Mouse (Mus musculus): ENCODE measurements around the gene G3bp1. TPM values are rescaled to one million over a fixed set of nuclear protein-coding genes. Genes with fewer than 3 reads are reported as not detected.

Gene G3bp1
- 68.5 TPM for polyA plus RNA-seq (2014; fragmentation: Illumina TruSeq; extraction: RNeasy Lipid Tissue Mini Kit (QIAGEN cat#74804))

DNA sequence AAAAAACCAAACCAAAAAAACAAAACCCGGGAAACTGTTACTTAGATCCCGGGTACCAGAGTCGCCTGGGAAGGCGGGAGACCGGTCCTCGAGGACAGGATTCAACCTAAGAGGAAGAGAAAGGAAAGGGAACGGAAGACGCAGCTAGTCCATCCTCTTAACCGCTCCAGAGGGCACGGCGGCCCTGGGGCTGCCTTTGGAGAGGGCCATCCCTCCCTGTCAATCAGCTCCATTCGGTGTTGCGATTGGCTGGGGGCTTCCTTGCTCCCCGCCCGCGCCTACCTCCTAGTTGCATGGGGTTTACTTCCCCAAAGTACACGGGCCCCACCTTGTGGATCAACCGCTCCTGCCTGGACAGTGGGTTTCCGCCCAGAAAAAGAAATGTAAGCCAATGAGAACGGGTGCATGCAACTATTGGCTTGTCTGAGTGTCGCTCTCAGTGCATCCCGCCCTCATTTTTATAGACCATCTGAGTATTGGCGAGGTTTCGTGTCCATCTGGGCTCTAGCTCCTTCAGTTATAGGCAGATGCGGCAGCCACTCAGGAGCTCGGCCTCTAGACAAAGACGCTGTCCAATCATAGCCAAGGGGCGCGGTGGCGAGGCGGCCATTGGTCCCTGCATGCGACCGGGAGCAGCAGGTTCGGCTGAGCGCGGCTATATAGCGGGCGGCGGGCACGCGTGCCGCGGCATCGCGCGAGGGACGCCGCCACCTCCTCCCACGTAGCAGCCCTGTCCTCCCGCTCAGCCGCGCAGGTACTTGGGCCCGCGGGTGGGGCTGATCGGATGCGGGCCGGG lies at the start of gene G3bp1:
Gene G3bp1, plus strand, starts transcription at position 638 of the 796 bp plus-strand sequence.

DNA sequence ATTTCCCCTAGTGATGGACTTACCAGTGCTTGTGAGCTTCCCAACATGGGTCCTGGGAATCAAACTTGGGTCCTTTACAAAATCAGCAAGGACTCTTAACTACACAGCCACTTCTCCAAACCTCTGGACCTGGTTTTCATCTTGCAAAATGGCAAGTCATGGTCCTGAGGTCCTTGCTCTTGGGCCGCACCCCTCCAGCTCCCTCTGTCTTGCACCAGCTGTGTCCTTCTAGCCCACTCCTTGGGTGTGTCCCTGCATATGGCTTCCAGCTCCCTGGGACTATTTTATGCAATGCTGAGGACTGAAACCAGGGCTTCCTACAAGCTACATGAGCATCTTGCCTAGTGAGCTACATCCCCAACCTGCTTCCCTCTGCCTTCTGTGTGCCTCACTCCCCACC lies 46.5 kb upstream of the G3bp1 start, which contains the start of gene Sparc:
Gene Sparc, minus strand, starts transcription at position 206 of the 400 bp plus-strand sequence.

DNA sequence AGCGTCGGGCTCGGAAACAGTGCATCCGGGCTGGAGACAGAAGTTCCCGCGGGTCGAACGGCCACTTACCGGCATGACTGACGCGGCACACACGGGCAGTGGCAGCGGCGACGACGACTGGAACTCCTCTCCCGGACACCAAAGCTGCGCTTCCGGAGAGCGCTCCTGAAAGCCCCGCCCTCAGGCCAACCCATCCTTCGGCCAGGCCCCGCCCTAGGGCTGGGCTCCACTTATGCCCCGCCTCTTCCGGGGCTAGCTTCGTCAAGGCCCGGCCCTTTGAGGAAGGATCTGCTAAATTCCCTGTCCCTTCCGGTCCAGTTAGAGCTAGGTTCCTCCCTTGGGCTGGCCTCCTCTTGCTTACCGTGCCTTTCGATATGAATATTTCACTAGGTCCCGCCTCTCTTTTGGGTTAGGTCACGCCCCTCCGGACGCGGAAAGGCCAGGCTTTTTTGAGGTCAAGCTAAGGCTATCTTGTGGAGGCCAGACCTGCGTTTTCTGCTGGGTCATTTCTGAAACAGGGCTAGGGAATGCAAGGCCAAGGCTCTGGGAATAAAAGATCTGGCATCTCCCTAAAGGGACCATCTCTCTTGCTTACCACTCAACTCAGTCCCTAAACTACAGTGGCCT lies 8.4 kb upstream of the G3bp1 start, which contains the start of gene Atox1:
Gene Atox1, minus strand, starts transcription at position 221 of the 627 bp plus-strand sequence.

Other genes starting within 250 kb of the G3bp1 start
- gene Fat2, start 133.1 kb upstream of the G3bp1 start, polyA plus RNA-seq (2014; fragmentation: Illumina TruSeq; extraction: RNeasy Lipid Tissue Mini Kit (QIAGEN cat#74804)), result 0.09 TPM
- 551 TPM for gene Sparc, start 46.5 kb upstream of the G3bp1 start, polyA plus RNA-seq (2014; fragmentation: Illumina TruSeq; extraction: RNeasy Lipid Tissue Mini Kit (QIAGEN cat#74804))
- gene Atox1, start 8.4 kb upstream of the G3bp1 start, polyA plus RNA-seq (2014; fragmentation: Illumina TruSeq; extraction: RNeasy Lipid Tissue Mini Kit (QIAGEN cat#74804)), result not detected
- not detected for gene Glra1, start 138.5 kb downstream of the G3bp1 start, polyA plus RNA-seq (2014; fragmentation: Illumina TruSeq; extraction: RNeasy Lipid Tissue Mini Kit (QIAGEN cat#74804))